Mouse (Mus musculus): ENCODE measurements around the gene Rag1.

Gene Rag1

DNA sequence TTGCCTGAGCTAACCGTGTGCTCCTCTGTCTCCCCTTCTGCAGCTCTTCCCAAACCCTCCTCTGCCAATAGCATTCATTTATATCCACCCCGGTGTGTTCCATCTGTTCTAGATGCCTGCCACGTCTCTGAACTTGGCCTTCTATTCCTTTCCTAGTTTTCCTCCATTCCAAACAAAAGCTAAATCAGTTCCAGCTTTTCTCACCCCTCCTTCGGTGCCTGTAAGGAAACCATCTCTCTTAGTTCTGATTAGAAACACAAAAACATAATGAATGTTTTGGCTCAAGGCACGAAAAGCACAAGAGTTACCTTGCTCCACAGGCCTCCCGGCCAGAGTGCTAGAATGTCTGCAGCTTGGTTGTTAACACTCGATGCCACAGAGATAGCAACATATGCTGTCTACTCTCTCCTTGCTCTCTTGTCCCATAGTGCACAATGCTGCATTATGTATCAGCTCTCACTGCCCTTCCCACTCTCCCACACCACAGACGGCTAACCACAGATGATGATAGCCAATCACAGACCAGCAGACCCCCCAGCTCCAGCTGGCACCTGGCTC, at the start of gene Rag1, which contains the start of gene B230118H07Rik:
Rag1 (minus strand) TSS at position 388 of the 558 bp plus-strand sequence.
B230118H07Rik (minus strand) TSS at position 419 of the 558 bp plus-strand sequence.
- DNase-seq = peak; percentile 76 to 78

- DNase-seq = no peak
These were observed 46.3 kb upstream of the Rag1 start for GRCm38 (mm10) chr2:101695584-101695983.

- peak in 1 of 2 experiments; percentile 48 for DNase-seq
These were observed 44.4 kb upstream of the Rag1 start for GRCm38 (mm10) chr2:101693577-101694215.

- DNase-seq = no peak
These were observed 43.7 kb upstream of the Rag1 start for GRCm38 (mm10) chr2:101693043-101693442.

DNA sequence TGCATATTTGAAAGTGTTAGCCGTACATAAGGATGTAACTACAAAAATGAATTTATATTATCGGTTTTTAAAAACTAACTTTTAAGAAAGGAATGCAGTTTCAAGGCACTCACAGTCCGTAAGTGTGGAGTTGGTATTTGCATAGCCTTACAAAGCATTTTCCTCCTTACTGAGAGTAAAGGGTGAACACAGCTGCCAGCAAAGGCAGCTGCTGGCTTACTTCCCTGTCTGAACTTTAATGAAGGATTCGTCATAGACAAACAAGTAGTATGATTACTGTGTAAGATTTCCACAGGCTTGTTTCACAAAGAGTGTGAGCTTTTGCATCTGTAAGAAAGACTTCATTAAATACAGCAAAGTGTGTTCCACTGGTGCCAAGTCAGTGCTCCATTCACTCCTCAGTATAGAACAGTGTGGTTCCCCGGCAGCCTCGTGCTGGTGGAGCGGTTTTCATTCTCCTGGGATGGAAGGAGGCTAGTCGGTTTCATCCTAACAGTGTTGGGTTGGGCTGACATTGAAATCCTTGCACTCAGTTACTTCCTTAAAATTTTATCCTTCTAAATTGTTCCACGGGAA, 41.0 kb upstream of the Rag1 start:
- DNase-seq = no peak

GRCm38 (mm10) chr2:101688011-101688410, 38.7 kb upstream of the Rag1 start:
- no peak for DNase-seq

GRCm38 (mm10) chr2:101684421-101684820, 35.1 kb upstream of the Rag1 start:
- DNase-seq = peak in 1 of 2 experiments; percentile 42

DNA sequence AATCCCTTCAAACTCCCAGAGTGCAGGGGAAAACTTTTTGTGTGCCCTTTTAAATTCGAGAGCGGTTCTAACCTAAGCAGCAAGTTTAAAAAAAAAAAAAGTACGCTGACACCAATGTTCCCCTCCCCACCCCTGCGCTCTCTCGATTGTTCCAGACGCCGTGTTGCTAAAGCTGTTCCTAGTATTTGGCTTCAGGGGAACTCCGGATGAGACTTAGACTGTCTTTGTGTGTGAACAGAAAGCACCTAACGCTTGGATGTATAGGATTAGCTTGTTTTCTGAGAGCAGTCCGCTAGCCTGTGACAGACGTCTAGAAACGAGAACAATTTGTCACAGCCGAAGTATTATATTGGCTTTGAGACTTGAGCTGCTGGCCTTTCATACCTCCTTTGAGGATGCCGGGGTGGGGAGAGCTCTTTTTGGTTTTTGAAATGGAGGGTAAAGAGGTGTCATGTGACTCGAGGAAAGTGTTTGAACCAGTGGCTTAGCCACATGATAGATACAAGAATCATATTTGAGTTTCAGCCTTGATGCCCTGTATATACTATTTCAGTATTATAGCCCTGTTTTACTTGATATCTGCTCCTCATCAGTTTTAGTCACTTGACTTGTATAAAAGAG, 30.0 kb upstream of the Rag1 start:
- no peak for DNase-seq

DNA sequence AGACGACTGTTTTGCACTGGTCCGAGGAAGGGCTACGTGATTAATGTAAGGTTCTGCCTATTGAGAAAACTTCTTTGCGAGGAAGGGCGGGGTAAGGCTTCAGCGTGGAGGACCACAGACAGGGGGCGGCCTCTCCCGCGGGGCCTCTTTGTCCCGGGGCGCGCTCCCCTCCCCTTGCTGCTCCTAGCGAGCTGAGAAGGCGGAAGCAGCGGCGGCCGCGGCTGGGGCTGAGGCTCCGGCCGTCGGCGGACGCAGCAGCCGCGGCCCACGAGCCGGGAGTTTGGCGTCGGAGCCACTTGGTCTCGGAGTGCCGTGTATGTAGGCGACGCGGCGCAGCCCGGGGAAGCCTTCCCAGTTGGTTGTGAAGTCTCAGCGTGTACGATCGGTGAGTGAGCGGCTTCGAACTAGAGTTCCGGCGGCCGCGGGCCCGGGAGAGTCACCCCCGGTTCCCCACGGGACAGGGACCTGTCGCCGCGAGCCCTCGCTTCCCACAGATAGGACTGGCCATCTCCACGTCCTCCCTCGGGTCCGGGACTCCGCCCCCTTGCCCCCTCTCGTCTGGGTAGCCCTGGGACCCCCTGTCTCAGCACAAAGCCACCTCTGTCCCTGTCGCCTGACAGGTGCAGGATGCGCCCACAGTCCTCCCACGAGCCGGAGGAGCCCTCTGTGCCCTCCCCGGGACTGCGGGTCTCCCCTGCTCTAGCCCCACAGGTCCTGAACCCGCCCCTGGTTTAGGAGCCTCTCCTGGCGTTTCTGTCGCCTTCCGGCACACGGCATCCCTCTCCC, 29.1 kb upstream of the Rag1 start, which contains the start of gene Traf6:
Traf6 (plus strand) TSS at position 194 of the 786 bp plus-strand sequence.
- DNase-seq = peak; percentile 78 to 87

GRCm38 (mm10) chr2:101673547-101673946, 24.2 kb upstream of the Rag1 start:
- peak; percentile 13 to 42 for DNase-seq

GRCm38 (mm10) chr2:101668751-101669150, 19.4 kb upstream of the Rag1 start:
- no peak for DNase-seq

DNA sequence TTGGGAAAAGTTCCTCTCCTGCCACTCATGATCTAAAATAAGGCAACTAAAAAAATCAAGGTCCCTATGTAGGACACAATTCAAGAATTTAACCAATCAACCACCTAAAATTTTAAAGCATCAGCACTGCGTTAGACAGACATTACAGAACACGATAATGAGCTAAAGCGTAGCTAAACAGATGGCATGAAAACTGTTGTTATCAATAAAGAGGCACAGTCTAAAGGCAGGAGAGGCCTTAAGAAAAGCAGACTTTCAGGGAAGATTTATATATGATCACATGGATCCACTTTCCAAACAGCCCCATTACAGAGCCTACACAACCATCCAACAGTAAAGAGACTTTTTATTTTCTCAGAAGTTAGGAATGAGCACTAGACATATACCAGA, 16.4 kb upstream of the Rag1 start:
- no peak for DNase-seq

DNA sequence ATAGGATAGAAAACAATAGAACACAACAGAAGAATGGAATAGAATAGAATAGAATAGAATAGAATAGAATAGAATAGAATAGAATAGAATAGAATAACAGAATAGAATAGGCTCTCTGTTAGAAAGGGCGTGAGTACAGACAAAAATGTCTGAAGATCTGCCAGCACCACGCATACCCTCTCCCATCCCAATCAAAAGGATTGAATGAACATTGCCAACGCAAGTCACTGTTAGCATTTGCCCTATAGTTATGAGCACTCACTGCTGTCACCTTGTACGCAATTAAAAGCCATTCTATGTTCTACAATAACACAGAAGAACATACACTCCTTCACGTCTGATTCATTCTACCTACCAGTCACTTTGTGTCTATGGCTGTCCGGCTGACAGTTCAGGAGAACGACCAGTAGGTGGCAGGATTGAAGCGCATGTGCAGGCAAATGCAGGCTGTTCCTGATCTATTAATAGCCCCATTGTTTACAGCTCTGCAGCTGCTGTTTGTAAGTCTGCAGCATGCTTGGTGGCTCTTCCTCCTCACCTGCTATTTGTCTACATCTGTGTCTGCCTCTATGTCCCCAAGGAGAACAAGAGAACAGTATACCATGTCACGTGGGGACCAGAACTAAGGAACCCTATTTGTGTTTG, 15.9 kb upstream of the Rag1 start:
- DNase-seq = peak; percentile 77 to 86

- no peak for DNase-seq
These were observed 11.2 kb upstream of the Rag1 start for GRCm38 (mm10) chr2:101660536-101660935.

GRCm38 (mm10) chr2:101652921-101653597, 3.8 kb upstream of the Rag1 start:
- peak; percentile 80 to 93 for DNase-seq

DNA sequence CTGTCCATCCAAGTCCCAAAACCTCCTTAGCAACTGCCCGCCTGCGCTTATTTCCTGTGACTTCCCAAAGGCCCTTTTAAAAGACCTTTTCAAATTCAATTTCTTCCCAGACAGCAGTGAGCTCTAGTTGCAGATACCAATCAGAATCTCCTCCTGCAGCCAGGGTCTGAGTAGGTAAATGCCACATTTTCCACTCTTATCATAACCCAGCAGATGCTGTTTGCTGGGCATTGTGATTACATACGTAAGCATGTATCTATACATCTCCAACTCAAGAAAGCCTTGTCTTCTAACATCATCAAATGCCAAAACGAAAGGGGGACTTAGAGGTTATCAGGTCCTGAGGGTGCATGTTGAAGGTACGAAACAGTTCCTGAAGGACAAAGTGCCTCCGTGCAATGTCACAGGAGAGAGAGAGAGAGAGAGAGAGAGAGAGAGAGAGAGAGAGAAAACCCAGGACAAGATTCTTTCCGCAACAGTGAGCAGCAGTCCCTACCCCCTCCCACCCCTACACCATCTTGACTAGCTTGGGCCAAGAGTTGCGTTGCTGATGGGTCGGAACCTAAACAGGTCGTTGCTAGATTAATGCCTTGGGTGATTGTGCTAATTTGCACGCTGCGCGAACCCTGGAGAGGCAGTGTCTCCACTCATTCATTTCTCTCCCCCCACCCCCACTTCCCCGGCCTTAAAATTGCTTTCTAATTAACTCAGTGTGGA, 3.1 kb upstream of the Rag1 start:
- peak in 1 of 2 experiments; percentile 23 for DNase-seq

DNA sequence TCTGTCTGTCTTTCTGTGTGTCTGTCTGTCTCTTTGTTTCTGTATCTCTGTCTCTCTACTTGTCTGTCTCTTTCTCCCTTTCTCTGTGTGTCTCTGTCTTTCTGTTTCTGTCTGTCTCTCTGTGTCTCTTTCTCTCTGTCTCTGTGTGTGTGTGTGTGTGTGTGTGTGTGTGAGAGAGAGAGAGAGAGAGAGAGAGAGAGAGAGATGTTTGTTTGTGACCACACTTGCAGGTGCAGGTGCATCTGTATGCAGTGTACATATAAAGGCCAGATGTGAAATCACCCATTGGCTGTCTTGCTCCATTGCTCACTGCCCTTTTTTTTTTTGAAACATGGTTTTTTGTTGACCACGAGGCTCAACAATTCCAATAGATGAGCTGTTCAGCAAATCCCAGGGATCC, 1.1 kb upstream of the Rag1 start:
- no peak for DNase-seq

DNA sequence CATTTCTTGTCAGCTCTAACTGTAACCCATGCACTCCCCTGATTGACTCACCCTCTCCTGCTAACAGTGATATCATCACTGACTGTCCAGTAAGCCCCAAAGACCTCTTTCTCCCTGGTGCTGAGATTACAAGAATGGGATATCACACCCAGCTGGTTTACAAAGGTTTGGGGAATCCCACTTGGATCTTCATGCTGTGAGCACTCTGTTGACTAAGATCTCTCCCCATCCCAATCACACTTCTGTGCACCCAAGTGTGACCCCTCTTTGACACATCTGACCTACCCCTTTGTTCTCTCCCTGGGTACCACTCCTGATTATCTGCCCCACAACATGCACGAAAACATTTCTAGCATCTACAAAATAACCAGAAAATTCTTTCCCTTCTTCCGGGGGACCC, 940 bp downstream of the Rag1 start:
- DNase-seq = peak in 1 of 2 experiments; percentile 17

DNA sequence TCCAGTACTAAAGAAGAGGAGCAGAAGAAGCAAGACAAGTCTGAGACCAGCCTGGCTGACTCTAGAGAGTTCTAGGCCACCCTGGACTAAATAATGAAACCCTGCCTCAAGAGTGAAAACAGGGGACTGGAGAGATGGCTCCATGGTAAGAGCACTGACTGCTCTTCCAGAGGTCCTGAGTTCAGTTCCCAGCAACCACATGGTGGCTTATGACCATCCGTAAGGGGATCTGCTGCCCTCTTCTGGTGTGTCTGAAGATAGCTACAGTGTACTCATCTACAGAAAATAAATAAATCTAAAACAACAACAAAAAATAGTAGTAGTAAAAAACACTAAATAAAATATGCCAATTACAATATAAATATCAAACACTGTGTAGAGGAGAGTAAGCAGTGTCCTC, 3.5 kb downstream of the Rag1 start:
- DNase-seq = no peak

GRCm38 (mm10) chr2:101639840-101640350, 9.4 kb downstream of the Rag1 start:
- no peak for DNase-seq

Data from cerebellum, postnatal 25 days (tissue).